Mouse (Mus musculus): ENCODE measurements at regions not wholly inside any gene's neighbourhood (a gene's known extent, or its start where the extent isn't known, plus 50 kb on each side); places are given as distances from the start of the nearest gene placed in this dataset.

DNA sequence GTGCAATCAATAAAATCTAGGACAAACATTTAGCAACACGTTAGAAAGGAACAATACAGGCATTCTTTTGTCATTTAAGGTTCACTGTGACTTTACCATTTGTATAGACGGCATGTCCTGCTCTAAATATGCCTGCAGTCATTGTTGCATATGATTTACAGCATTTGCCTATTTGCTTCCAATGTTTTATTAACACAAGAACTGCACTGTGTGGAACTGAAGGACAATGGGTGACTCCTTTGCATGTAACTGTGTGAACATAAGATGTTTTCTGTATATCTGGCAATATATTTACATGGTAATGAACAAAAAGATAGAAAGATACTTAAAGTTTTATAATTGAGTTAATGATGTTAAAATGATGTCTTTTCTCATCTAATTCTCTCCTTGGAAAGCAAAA, 57.1 kb downstream of the Pou4f1 start:
- no peak for TF ChIP-seq POLR2A (IDR thresholded peaks at IDR 0.05; ENCODE audit: borderline replicate concordance, extremely low read depth, insufficient read depth, insufficient read length, poor library complexity, severe bottlenecking)
- no peak for TF ChIP-seq CTCF (IDR thresholded peaks at IDR 0.05; ENCODE audit: borderline replicate concordance, extremely low read depth, insufficient read depth, insufficient read length)
- no peak for DNase-seq (ENCODE audit: low read depth)

DNA sequence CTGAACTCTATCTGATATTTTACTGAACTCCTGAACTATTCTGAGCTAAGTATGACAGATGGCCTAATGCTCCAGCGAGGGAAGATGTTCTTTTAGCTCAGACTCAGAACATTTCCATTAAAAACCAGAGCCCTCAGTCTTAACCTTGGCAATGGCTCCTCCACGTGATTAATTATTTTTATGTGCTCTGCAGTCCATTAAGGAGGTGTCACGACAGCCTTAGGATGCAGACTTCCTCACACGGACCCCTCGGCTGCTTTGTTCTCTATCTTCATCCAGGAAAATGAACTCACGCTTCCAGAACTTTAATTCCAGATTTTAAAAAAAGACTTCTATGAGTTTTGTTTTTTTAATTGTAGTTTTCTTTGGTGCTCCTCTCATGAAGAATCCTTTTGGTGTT, 57.5 kb downstream of the Pou4f1 start:
- peak; percentile 20 for DNase-seq (ENCODE audit: low read depth)
- TF ChIP-seq POLR2A (IDR thresholded peaks at IDR 0.05; ENCODE audit: borderline replicate concordance, extremely low read depth, insufficient read depth, insufficient read length, poor library complexity, severe bottlenecking) (no peak), CTCF (IDR thresholded peaks at IDR 0.05; ENCODE audit: borderline replicate concordance, extremely low read depth, insufficient read depth, insufficient read length) (no peak)

DNA sequence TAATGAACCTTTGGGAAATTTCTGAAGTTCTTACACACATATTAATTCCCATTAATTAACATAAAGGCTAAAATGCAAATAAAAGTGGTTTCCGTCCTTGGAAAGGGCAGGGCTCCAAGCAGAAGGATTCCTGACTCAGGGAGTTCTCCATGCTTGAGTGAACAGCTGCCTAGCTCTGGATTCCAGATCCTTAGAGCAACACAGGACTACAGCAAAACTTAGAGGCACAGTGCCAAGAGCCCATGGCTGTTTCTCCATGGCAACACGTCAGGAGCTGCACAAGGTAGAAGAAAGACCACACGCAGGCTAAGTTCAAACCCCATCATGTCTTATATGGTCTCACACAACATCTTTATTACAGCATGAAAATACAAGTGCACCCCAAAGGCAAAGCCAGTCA, 61.7 kb downstream of the Pou4f1 start:
- peak; percentile 64 for DNase-seq (ENCODE audit: low read depth)
- TF ChIP-seq POLR2A (IDR thresholded peaks at IDR 0.05; ENCODE audit: borderline replicate concordance, extremely low read depth, insufficient read depth, insufficient read length, poor library complexity, severe bottlenecking), result no peak
- no peak for TF ChIP-seq CTCF (IDR thresholded peaks at IDR 0.05; ENCODE audit: borderline replicate concordance, extremely low read depth, insufficient read depth, insufficient read length)

DNA sequence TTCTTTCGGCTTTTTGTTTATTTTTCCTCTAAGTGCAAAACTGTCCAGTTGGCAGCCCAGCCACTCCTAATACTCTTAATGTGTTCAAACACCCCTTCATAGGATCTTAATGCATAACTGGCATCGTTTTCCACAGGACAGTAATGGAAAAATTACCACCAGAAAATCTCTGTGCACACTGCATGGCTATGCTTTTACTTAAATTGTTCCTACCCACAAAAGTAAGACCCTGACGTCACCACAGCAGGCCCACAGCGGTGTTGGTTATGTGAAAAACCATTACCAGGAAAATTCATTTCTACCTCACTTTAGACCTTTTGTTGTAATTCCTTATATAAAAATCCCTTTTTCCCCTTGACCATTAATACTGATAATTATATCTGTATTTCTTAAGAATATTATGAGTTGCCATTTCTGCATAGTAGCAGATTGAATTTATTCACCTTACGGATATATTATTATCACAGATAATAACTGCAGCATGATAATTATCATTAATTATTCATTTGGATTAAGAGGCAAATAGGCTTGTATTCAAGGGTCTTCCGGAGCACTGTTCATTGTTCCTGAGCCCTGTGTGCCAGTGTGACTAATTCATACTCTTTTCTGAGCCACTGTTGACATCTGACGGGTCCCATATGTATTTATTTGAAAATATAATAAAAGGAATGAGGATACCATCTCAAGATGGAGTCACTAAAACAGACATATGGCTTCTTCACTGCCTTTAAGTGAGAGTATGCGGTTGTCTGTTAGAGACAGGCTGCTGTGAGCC, 78.3 kb downstream of the Pou4f1 start:
- TF ChIP-seq CTCF (IDR thresholded peaks at IDR 0.05; ENCODE audit: borderline replicate concordance, extremely low read depth, insufficient read depth, insufficient read length), result no peak
- TF ChIP-seq POLR2A (IDR thresholded peaks at IDR 0.05; ENCODE audit: borderline replicate concordance, extremely low read depth, insufficient read depth, insufficient read length, poor library complexity, severe bottlenecking), result no peak
- DNase-seq (ENCODE audit: low read depth), result peak; percentile 38

DNA sequence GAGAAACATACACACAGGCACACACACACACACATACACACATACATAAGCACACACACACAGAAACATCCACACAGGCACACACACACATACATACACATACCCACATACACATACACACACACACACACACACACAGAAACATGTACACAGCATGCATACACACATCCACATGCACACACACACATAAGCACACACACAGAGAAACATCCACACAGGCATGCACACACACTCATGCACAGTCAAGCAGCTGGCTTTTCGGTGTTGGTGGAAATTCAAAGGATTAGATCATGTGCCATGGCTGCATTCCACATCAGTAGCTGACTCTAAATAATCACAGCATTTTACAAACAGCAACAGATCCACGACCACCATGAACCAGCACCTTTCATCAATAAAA, 78.9 kb downstream of the Pou4f1 start:
- TF ChIP-seq POLR2A (IDR thresholded peaks at IDR 0.05; ENCODE audit: borderline replicate concordance, extremely low read depth, insufficient read depth, insufficient read length, poor library complexity, severe bottlenecking), result no peak
- no peak for TF ChIP-seq CTCF (IDR thresholded peaks at IDR 0.05; ENCODE audit: borderline replicate concordance, extremely low read depth, insufficient read depth, insufficient read length)
- DNase-seq (ENCODE audit: low read depth), result no peak

DNA sequence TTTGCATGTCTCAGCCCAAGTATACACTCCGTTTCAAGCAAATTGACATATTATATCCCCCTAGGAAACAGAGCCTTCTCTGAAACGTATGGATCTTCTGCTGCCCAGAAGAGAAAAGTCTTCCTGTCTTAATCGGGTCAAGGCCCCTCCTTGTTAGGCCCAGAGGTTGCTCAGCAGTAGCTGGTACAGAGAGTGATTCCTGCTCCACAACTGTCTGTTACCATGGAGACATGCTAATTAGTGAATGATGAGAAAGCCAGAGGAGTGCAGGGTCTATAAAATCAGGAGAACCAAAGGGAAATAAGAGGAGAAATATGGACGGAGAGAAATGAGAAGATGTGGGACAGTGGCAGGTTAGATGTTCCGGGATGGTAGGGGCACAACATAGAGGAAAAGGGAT, 86.8 kb downstream of the Pou4f1 start:
- TF ChIP-seq POLR2A (IDR thresholded peaks at IDR 0.05; ENCODE audit: borderline replicate concordance, extremely low read depth, insufficient read depth, insufficient read length, poor library complexity, severe bottlenecking) (no peak), CTCF (IDR thresholded peaks at IDR 0.05; ENCODE audit: borderline replicate concordance, extremely low read depth, insufficient read depth, insufficient read length) (no peak)
- DNase-seq (ENCODE audit: low read depth), result peak; percentile 76

DNA sequence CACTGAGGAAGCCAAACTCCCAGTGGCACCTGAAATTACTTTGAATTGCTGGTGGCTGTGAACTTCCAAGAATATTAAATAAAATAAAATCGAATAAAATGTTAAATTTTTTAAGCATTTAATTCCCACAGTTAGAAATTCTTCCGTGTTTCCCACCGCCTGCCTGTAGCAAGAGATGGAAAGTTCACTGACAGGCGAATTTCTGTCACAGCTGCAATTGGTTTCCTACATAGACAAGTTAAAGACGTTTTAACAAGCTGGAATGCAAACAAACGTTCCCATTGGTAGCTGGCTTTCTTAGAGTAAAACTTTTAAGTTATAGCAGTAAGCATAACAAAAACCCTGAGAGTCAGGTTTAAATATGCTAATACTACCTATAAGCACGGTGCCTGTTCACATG, 95.0 kb downstream of the Pou4f1 start:
- no peak for TF ChIP-seq CTCF (IDR thresholded peaks at IDR 0.05; ENCODE audit: borderline replicate concordance, extremely low read depth, insufficient read depth, insufficient read length)
- no peak for TF ChIP-seq POLR2A (IDR thresholded peaks at IDR 0.05; ENCODE audit: borderline replicate concordance, extremely low read depth, insufficient read depth, insufficient read length, poor library complexity, severe bottlenecking)
- DNase-seq (ENCODE audit: low read depth), result no peak

DNA sequence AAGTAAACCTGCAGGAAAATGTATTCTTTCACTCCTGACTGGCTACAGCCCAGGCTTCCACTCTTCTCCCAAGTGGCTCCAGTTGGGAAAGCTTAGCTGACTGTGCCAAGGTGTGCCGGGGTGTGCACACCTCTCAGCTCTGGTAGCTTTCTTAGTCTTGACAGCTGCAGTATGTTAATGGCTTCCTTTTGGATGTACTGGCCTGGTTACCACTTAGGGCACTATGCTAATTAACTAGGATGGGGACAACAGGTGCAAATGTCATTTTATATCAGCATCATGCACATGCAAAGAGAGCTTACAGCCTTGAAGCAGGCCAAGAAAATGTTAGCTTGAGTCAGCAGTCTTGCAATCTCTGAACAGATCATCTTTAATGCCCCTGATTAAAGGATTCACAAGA, 111.2 kb downstream of the Pou4f1 start:
- peak; percentile 62 for DNase-seq (ENCODE audit: low read depth)
- TF ChIP-seq POLR2A (IDR thresholded peaks at IDR 0.05; ENCODE audit: borderline replicate concordance, extremely low read depth, insufficient read depth, insufficient read length, poor library complexity, severe bottlenecking), result no peak
- no peak for TF ChIP-seq CTCF (IDR thresholded peaks at IDR 0.05; ENCODE audit: borderline replicate concordance, extremely low read depth, insufficient read depth, insufficient read length)

DNA sequence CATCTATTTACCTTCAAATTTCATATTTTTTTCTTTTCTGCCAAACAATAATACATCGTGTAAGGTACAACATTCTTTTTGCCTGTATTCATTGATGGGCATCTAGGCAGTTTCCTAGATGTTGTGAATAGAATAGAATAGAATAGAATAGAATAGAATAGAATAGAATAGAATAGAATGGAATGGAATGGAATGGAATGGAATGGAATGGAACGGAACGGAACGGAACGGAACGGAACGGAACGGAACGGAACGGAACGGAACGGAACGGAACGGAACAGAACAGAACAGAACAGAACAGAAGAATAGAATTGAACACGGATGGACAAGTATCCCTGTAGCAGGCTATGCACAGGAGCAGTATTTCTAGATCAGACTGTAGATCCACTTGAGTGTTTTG, 131.0 kb downstream of the Pou4f1 start:
- peak; percentile 17 for DNase-seq (ENCODE audit: low read depth)

DNA sequence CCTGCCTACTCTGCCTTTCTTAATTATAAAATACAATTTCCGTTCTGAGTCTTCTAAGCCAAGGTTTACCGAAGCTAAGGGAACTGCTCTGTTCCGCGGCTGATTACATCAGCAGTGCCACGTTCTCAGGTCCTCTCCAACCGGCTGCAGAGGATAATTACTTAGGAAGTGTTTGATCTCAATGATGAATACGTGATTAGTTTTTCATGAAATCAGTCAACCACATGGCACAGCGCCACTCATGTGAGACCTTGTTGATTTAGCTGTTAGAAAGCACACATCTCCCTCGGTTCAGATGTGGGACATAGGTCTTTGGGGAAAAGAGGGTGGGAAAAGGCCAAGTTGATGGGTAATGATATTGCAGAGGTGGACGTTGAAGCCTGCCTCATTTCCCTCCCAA, 141.7 kb downstream of the Pou4f1 start:
- TF ChIP-seq CTCF (IDR thresholded peaks at IDR 0.05; ENCODE audit: borderline replicate concordance, extremely low read depth, insufficient read depth, insufficient read length) (no peak), POLR2A (IDR thresholded peaks at IDR 0.05; ENCODE audit: borderline replicate concordance, extremely low read depth, insufficient read depth, insufficient read length, poor library complexity, severe bottlenecking) (no peak)
- DNase-seq (ENCODE audit: low read depth), result peak; percentile 72

DNA sequence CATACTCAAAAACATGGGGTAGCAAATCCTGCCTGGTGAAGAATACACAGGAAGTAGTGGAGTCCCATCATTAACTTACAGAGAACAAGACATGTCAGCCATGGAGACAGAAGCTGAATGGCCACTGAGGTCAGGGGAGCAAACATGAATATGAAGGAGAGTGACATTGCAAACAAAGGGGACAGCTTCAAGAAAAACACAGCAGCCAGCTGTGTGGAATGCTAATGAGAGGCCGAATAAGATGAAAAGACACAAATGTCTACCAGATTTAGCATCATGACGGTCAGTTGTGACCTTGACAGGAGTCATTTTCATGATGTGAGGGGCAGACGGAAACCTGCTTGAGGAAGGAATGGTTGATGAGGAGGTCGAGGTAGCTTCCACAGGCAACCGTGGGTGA, 167.7 kb downstream of the Pou4f1 start:
- TF ChIP-seq CTCF (IDR thresholded peaks at IDR 0.05; ENCODE audit: borderline replicate concordance, extremely low read depth, insufficient read depth, insufficient read length) (no peak), POLR2A (IDR thresholded peaks at IDR 0.05; ENCODE audit: borderline replicate concordance, extremely low read depth, insufficient read depth, insufficient read length, poor library complexity, severe bottlenecking) (no peak)
- no peak for DNase-seq (ENCODE audit: low read depth)

DNA sequence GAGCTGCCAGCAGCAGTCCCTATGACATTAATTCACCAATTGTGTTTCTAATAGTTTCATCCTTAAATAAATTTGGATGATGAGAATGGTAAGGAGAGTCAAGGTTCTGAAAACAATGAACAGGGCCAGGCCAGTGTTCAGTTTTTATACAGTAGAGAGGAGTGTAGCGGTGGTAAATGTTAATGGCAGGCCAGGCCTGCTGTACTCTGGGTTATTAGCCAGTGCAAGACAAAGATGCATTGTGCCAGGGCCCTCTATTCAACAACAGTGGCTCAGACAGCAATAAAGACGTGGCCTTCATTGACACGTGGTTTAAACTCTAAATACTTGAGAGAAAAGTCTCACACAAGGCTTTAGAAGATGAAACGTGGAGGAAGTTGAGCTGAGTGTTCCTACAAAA, 169.5 kb downstream of the Pou4f1 start:
- peak; percentile 84 for DNase-seq (ENCODE audit: low read depth)
- TF ChIP-seq POLR2A (IDR thresholded peaks at IDR 0.05; ENCODE audit: borderline replicate concordance, extremely low read depth, insufficient read depth, insufficient read length, poor library complexity, severe bottlenecking) (no peak), CTCF (IDR thresholded peaks at IDR 0.05; ENCODE audit: borderline replicate concordance, extremely low read depth, insufficient read depth, insufficient read length) (no peak)
